Mouse (Mus musculus) NIH3T3 (cell line): ENCODE data around the gene Nebl.

Source experiments
- DNase-seq: peaks from one replicate; pipeline ENCODE4 v3.0.0-alpha.2; 2012; ENCODE audit warnings: low read depth

Nebl gene

DNA sequence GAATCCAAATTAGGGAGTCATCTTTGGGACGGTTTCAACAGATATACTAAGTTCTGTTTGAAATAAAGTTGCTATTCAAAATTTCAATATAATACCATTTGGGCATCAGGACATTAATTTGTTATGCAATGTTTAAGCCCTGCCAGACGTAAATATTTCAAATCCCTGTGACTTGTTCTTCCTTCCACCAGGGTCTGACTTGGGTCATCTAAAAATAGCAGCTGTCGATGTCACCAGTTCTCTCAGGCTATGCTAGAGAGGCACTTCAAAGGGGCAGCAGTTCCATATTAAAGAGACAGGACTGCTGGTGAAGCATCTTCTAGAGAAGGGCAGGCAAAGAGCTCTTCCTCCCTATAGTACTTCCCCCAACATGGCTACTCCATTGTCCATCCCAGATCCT is 107.3 kb downstream of the Nebl start:
- no peak for DNase-seq

DNA sequence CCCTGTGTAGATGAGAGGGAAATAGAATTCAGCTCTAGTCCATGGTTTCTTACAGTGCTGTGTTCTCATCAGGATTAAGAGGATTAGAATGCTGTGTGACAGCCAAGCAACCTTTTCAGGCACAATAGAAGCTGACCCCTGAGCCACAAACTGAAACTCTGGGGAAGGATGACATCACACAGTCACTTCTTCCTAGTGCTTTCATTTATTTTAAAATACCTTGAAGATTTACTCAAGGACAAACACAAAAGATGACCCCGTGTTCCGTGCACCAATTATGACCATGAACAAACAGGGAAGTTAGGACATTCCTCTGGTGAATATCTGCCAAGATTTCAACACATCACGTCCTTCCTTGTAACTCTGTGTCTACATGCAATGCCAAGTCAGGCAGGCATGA is 121.0 kb downstream of the Nebl start:
- DNase-seq, result no peak

DNA sequence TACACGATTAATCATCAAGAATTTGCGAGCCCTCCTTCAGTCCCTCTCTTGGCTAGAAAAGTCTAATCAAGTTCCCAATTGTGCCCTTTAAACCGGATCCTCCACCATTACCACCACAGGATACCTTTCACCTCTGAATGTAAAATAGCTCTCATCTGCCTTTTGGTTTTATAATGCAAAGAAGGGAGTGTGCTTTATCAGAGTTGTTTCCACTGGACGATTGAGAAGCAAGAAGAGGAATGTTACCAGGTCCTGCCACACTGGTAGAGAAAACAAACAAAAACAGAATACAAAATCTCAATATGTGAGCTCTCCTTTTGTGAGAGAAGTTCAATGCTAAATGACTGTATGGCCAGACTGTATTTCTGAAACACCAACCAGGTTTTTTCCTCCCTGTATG is 127.7 kb downstream of the Nebl start:
- no peak for DNase-seq

DNA sequence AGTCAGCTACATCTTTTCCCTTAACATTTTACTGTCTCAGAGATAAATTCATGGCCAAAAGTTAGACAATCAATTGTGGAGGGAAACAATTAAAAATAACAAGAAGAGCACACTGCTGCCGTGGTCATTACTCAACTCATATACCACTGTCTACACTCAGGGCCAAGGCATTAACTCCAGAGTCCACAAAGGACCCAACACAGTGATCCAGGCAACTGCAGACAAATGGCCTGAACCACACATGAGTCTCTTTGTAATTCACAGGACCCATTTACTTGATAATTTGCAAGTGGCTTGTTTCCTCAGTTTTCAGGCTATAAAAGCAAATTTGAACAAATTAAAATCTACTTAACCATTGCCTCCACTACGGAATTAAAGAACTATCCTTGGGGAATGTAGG is 130.6 kb downstream of the Nebl start:
- no peak for DNase-seq

DNA sequence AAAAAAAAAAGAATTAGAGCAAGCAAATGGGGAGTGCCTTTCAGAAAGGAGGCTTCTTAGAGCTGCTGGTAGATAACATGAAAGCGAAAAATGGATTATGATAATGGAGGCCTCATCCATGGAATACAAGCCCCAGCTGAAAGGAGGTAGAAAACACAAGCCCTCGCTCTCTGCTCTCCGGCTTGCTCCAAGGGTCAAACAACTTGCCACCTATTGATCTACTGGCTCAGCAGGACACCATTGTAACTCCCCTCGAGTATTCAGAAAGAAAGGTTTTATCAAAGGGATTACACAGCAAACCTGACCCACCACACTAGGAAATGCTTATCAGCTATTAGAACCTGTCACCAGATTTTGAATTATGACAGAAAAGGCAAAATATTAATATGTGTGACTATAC is 131.4 kb downstream of the Nebl start:
- DNase-seq, result no peak

DNA sequence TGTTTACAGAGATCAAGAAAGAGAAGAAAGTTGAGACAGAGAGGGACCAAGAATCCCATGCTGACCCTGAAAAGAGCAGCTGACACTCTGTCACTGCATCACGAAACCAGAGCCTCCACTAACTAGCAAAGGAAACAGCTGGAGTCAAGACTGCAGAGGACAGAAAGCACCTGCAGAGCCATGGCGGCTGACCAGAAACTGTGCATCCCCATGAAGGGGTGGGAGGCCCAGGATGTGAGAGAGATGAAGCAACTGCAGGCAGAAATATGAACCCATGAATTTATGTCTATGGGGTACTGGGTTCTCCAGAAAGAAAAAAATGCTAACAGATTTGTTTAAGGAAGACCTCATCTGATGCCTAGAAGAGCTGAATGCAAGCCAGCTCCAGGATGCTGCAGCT is 133.3 kb downstream of the Nebl start:
- no peak for DNase-seq

DNA sequence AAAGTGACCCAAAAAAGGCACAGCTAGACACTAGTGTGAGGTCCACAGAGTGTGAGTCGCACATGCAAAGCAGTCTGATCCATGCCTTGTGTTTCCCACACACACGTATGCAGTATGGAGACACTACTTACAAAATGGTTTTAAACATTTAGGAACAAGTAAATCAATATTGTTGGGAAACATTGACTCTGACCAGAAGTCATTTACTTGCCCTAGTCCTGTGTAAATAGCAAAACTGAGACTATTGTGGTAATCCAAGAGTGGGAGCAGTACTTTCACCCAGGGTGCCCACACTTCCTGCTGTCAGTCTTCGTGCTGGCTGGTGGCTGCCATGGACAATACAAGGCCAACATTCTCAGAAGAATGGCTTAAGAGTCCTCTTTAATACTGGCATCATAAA is 141.6 kb downstream of the Nebl start:
- no peak for DNase-seq

DNA sequence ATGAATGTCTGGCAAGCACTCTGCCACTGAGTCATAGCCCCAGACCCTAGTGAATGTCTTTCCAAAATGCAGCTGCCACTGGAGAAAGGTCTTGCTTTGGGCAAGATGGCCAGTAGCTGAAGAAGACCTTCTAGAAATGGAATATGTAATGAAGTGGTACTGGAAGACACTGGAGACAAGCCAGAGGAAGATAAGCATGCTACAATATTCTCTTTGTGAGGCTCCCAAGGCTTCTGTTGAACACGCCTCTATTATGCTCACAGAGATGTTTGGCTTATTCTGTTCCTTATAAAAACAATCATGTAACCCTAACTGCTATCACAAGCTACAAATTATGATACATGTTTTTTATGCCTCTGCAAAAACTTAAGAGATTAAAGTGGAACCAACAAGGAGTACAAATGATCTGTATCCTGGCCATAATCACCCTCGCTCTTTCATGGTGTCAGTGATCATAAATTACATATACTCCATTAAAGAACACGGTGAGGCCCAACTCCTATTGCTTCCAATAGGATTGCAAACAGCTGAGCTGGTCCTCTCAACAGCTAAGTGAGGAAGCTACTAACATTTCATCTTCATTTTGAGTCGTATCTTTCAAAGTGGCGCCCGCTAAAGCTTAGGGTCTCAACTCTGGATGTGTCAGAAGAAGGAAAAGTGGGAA is 145.8 kb downstream of the Nebl start:
- no peak for DNase-seq

DNA sequence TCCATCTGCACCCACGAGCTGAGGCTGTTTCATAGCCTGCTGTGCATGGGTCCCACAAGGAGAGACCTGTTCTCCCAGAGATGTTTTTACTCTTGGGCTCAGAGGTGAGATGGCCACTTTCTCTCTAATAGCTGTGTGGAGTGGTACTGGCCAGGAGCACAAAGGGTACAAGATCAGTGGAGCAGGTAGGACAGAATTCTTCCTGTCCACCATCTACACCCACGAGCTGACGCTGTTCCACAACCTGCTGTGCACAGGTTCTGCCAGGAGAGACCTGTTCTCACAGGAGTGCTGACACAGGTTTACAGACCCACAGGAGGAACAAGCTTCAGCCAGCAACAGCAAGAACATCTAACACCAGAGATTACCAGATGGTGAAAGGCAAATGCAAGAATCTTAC is 155.6 kb downstream of the Nebl start:
- no peak for DNase-seq

DNA sequence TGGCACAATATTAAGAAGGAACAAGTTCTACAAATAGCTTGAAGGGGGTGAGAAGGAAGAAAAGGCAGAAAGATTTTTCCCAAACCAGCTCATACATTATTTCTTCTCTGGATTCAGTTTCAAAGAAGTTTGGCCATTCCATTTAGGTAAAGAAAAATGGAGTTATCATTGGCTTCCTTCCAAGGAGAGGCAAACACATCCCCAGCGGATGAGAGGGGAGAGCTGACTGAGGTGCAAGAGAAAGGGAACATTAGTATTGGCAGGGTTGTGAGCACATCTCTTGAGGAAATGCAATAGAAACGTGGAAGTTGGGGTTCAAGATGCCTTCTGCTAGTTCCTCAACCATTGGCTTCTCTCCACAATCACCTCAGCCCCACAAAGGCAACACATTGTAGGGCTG is 159.5 kb downstream of the Nebl start:
- no peak for DNase-seq

DNA sequence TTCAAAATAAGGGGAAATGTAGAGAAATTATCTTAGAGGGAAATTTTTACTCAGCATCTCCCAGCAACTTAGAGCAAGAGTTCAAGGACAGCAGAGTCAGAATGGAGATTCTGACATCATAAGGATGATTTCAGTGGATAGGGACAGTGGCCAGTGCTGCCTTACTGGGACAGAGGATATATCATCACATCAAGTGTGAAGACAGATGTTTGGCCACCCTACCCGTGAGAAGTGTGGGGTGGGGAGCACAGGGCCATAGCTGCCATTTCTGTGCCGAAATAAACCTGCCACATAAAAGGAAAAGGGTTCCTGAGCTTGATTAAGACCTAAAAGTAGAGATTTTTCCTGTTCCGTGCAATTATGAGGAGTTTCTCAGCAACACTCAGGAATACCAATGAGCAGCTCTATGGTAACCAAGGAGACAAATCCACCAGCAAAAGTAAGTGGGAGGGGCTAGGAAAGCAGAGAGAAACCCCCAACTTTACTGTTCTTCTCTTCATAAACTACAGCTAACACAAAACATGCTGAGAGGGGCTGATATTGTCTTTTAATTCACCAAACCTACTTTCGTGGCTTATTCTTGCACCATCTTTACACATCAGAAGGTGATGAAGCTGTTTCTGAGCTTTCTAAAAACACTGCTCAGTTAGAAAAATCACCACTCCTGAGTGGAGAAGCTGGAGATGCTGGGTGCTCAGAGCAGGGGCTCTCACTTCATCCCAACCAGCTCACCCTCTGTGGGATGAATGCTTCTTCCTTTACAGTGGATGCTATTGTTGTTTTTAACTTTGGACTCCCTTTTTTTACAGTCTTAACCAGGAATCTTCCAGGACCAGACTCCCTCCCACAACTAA is 172.1 kb downstream of the Nebl start:
- no peak for DNase-seq

DNA sequence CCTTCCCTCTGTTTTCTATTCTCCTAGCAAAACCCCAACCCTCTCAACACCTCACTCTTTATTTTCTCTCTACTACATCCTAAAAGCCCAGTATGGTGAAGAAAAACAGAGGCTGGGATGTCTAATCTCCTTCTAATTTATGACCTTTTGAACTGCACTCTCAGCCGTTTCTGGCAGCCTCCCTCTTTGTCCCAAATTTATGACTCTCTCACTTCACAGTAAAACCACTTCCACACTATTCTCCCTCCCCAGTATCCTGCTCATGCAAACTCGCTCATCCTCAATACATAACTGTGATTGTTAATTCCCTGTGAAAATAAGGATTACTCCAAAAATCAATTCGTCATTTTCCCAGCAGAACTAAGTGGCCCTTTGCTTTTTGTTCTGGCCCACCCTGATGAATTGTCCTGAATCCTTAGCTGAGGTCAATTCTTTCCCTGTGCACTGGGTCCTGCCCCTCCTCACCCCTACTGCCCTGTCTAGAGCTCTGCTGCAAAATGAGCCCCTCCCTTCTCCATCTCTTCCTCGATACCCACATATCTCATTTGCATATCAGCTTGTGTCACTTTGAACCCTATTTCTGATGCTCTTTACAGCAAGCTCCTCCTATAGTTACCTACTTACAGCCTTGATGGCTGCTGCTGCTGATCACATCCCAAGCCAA is 181.2 kb downstream of the Nebl start:
- DNase-seq, result no peak

DNA sequence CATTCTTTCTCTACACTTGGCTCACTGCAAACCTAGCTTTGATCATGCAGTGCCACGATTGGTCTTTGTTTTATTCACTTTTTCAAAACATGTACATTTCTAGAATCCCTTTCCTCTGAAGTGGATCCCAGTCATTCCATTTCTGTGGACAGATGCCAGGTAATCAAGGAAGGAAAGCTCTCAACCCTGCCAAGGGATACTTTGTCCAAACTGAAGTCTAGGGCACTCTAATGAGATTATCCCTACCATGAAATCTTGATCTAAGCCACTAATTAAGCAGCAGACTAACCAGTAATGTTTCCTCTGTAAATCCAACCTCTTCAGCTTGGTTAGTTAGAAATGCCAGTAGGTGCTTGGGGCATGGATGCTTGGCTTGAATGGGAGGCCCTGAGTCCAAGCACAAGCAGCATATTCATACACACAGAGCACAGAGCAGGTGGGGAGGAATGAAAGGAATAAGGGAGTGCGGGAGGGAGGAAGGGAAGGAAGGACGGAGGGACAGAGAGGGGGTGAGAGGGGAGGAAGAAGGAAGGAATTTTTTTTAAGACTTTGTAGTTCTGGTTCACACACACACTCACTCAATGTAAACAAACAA is 184.8 kb downstream of the Nebl start:
- no peak for DNase-seq

DNA sequence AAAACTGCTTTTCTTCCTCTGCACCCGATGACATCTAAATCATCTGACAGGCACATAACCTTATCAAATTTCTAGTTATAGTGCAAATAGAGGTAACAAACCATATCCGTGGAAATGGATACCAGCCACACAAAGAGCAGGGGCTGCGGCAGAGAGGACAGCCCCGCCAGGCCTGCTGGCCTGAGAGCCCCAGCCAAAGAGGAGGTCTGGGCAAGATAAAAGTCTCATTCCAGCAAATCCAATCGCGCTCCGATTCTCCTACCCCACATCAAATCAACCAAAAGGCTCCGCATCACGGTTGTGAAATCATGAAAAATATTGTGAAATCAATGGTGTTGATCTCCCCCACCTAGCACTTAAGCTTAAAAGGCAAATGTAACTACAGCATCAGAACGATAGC is 191.5 kb downstream of the Nebl start:
- no peak for DNase-seq

DNA sequence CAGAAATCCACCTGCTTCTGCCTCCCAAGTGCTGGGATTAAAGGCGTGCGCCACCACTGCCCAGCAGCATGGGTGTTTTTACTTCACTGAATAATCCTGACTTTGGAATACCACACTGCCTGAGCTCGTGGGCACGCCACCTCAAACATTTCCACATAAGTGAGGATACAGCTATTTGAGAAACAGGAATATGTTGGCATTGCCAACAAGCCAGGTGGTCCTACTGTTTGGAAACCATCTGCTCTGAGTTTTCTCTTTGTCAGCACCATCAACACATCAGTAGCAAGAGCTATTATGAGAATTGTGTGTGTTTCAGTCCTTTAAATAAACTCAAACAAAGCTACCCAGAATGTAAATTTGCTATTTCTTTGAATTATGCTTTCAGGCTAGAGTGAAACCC is 192.8 kb downstream of the Nebl start:
- DNase-seq, result no peak

DNA sequence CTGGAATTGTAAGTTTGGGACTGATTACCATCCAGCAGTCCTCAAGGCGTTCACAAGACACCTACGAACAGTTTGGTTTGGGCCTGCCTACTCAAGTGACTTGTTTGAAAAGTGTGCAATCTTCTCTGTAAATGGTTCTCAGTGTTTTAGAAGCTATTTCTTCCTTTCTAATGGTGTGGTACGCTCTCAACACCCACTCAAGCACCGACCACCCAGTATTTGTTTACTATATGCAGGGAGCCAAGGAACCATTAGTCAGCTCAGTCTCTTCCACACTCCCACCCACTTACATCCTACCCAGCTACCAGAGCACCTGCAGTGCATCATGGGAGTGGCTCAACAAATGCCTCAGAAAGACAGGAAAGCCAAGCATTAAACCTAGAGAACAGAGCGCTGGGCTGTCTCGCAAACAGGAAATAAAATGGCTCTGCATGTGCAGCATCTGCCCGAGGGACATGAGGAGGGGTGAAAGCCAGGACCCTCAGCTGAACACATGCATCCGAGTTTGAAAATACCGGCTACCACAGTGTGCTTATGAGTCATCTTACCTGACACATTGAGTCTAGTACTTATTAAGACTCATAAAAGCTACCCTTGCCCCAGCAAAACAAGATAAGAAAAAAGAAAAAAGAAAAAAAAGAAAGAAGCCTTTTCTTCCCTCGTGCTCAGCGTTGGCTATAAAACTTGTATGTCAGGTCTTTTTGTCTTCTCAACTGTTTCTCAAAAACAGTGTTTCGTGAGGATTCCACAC is 199.7 kb downstream of the Nebl start:
- no peak for DNase-seq

DNA sequence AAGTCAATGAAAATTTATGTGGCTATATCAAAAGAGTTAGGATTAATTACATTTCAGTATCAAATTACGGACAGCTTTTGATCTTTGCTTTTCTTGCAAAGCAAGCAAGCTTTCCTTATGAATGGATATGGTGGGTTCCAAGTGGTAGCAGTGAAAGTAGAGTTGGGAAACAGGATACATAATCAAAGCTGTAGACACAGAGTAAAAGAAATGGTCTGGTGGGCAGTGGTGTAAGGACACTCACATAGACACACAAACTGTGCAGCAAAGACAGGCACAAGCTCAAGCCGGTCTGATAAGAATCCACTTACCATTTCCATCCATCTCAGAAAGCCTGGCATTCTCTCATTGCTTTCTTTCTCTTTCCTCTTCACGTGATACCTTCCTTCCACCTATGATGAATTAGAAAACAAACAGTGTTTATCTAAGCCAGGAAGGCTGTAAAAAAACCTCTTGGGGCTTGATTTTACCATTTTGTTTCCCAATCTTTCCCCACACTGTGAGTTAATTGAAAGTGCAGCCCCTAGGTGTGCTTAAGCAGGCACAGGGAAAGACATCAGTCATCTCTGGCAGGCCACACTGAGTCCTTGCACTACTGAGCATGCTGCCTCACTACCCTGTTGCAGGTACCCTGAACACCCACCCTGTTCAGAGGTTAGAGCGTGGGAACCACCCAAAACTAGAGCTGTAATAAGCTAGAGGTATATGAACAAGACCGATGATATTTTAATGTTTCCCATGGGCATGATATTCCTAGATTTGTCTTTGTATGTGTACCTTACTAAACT is 205.3 kb downstream of the Nebl start:
- no peak for DNase-seq

DNA sequence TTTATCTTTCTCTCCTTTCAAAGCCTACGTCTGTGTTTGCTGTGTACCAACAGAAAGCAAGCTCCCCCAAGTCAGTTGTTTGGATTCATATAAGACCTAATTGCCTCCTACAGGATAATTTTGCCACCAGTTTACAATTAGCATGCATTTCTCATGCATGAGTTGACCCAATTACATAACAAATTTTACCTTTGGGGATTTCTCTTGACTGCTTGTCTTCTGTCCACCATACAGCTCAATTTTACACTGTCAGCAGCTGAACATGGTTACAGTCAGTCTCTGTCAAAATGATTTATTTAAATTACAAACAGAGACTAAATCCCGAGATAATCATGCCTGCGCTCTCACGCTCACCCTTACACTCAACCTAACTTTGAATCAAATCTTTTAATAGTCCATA is 206.1 kb downstream of the Nebl start:
- no peak for DNase-seq

DNA sequence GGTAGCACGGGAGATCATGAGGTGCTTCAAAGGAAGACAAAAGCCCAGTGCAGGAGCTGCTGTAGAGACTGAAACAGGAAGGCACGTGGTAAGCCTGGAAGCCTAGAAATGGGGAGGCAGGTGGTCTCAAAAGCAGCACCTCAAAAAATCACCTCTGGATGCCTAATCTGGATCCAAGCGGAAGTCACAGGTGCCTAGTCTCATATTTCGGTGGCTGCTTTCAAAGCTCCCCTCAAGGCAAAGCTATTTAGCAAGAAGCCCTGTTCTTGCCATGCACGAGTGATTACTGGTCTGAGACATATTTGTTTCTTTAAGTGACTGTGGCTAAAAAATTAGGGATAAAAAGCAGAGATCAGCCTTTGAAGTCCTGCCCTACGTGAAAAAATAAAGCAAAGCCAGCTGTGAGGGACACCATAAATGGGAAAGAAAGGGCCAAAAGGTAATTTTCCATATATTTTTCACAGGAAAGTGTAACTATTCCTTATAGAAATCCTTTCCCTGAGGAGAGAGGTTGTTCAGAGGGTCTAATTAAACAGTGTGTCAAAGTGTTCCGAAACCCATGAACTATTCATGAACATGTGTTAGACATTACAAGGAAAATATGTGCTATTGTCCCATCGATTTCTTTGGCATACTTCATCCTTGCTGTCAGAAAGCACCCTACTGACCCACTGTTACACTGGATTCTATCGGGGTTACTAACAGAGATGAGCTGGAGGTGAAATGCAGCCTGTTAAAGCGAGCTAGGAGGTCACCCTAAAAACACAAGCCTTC is 206.9 kb downstream of the Nebl start:
- no peak for DNase-seq

DNA sequence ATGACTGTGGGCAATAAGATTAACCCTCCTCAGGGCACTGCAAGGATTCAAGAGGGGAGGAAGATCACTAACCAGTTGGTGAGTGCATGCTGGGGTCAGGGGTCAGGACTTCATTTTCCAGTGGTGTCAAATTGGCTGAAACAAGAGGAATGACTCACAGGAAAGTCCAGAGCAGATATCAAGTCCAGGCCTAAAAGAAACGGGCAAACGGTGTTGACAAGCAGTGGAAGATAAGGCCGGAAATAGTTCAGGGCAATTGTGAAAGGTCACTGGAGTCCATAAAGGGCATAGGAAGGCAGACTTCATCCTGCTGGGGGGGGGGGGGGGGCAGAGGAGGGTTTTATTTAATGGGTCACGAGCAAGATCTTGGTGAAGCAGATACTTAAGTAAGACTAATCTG is 207.5 kb downstream of the Nebl start:
- no peak for DNase-seq

DNA sequence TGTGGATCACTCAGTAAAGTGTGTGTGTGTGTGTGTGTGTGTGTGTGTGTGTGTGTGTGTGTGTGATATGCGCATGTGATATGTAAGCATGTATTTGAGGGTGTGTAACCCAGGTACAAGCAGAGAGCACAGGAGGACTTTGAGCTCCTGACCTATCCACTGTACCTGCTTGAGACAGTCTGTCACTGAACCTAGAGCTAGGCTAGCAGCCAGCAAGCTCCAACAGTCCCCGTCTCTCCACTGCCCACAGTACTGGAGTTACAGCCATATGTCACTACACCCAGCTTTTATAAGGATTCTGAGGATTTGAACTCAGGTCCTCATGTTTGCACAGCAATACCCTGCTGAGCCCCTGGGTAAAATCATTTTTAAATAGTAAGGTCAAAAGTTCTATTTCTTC is 215.6 kb downstream of the Nebl start:
- no peak for DNase-seq
